Mouse (Mus musculus) heart, embryonic 12.5 days (tissue): ENCODE measurements around the gene Calm4. TPM values are rescaled to one million over a fixed set of nuclear protein-coding genes. Genes with fewer than 3 reads are reported as not detected.
"Not testable (repeated sequence)": the region's sequence is repeated elsewhere in the genome, so short reads cannot be mapped to it uniquely, and the experiment has no call there.

Source experiments
- ATAC-seq: fragments of 200-750 bp; cut with Nextera tagmentation; 2 replicates; pipeline ENCODE4 v1.8.0; 2017; ENCODE audit warnings: moderate TSS enrichment, moderate library complexity; ENCODE audit not compliant: insufficient number of reproducible peaks, low FRiP score
- H3K27ac ChIP-seq: fragments of 300-500 bp; sonication (generic); 2 replicates; pipeline ENCODE4 v1.5.1; 2016; ENCODE audit warnings: mild to moderate bottlenecking, moderate library complexity; ENCODE audit not compliant: poor library complexity, severe bottlenecking
- H3K27me3 ChIP-seq: fragments of 300-500 bp; sonication (generic); replicated peaks from 2 replicates; pipeline ENCODE4 v1.6.1; 2016; ENCODE audit warnings: mild to moderate bottlenecking, moderate library complexity
- H3K36me3 ChIP-seq: fragments of 300-500 bp; sonication (generic); 2 replicates; pipeline ENCODE4 v1.6.1; 2016; ENCODE audit warnings: mild to moderate bottlenecking, moderate library complexity
- H3K4me1 ChIP-seq: fragments of 300-500 bp; sonication (generic); replicated peaks from 2 replicates; pipeline ENCODE4 v1.6.1; 2016; ENCODE audit warnings: mild to moderate bottlenecking
- H3K4me2 ChIP-seq: fragments of 300-500 bp; sonication (generic); 2 replicates; pipeline ENCODE4 v1.6.1; 2016; ENCODE audit warnings: mild to moderate bottlenecking, moderate library complexity
- H3K4me3 ChIP-seq: fragments of 300-500 bp; sonication (generic); 2 replicates; pipeline ENCODE4 v1.5.1; 2016; ENCODE audit warnings: mild to moderate bottlenecking
- H3K9ac ChIP-seq: fragments of 300-500 bp; sonication (generic); 2 replicates; pipeline ENCODE4 v1.6.1; 2016; ENCODE audit warnings: mild to moderate bottlenecking, moderate library complexity
- H3K9me3 ChIP-seq: fragments of 300-500 bp; sonication (generic); replicated peaks from 2 replicates; pipeline ENCODE4 v1.6.1; 2016; ENCODE audit warnings: mild to moderate bottlenecking, moderate library complexity
- WGBS: fragments of 180-500 bp; shearing (Covaris S2); methylation state at CpG from one replicate; pipeline ENCODE4 v1.1.7; 2016; 5-methylcytosine and 5-hydroxymethylcytosine counted together
- polyA plus RNA-seq: library from polyadenylated mRNA; unstranded; fragments of >200 nt; fragmentation: Nextera tagmentation; extraction: Ambion mirVana; gene quantifications from 2 replicates; pipeline ENCODE4 v1.2.1, GENCODE M21; 2016

Gene Calm4
- polyA plus RNA-seq = not detected in 2 replicates

GRCm38 (mm10) chr13:3837312-3837807 lies at the start of gene Calm4:
Gene Calm4 (plus strand): TSS chr13:3837757.
- H3K9ac ChIP-seq, H3K4me1 ChIP-seq, H3K9me3 ChIP-seq, H3K36me3 ChIP-seq, H3K27ac ChIP-seq, H3K4me3 ChIP-seq, H3K4me2 ChIP-seq, H3K27me3 ChIP-seq, ATAC-seq: not testable (repeated sequence)

- Histone ChIP-seq H3K4me1 (peaks cover 7% of the 10 kb centered on the region; the same call in 1 of the 2 replicates), H3K27ac (no peak overlapping the region), H3K27me3 (no peaks in the 10 kb centered on the region), H3K9me3 (no peaks in the 10 kb centered on the region), H3K4me2 (no peak overlapping the region), H3K4me3 (no peak overlapping the region), H3K9ac (no peak overlapping the region), H3K36me3 (no peaks in the 10 kb centered on the region)
- ATAC-seq = no peak
- WGBS = 84% methylated on average over 2 of the region's 2 CpGs
These were observed 49.0 kb upstream of the Calm4 start for GRCm38 (mm10) chr13:3788588-3788987.

DNA sequence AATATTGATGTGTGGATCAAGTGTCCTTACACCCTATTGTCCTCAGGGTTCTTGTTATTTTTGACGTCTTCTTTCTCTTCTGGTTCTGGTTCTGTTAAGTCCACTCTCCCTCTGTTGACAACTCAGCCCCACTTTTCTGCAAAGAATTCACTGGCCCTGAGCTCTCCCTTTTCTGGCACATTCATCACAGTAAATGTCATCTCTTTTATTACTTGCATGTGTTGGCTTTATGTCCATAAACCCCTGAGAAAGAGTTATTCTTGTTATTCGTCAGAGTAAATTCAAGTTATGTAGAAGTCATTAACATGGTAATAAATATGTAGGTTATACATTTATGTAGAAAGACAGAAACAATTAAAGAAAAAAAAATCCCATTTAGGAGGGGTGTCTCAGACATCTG lies 48.0 kb upstream of the Calm4 start:
- no peak overlapping the region for H3K9ac ChIP-seq
- 74% methylated on average over 2 of the region's 2 CpGs for WGBS
- ATAC-seq = no peak
- H3K4me1 ChIP-seq = peaks cover 7% of the 10 kb centered on the region; the same call in 1 of the 2 replicates
- H3K36me3 ChIP-seq = no peaks in the 10 kb centered on the region
- no peak overlapping the region for H3K4me3 ChIP-seq
- no peaks in the 10 kb centered on the region for H3K9me3 ChIP-seq
- no peak overlapping the region for H3K4me2 ChIP-seq
- no peaks in the 10 kb centered on the region for H3K27me3 ChIP-seq
- H3K27ac ChIP-seq = no peak overlapping the region

DNA sequence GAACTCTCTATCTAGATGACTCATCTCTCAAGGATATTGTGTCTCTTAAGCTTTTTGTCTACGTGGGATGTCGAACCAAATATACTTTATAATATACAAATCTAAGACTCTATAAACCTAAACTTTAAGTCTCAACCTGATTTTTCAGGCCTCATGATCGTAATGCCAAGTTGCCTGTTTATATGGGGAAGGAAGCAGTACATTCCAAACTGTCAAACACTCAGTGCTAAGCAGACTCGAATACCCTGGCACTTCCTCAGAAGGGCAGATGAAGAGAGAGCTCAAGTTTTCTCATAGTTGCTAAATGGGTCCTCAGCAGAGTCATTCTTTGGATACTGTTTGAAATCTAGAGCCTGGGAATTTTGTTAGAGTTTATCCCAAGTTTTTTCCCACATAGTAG lies 40.9 kb upstream of the Calm4 start:
- Histone ChIP-seq H3K27ac (no peak overlapping the region), H3K9me3 (no peaks in the 10 kb centered on the region), H3K36me3 (no peaks in the 10 kb centered on the region), H3K9ac (no peak overlapping the region), H3K4me3 (no peak overlapping the region), H3K27me3 (no peaks in the 10 kb centered on the region), H3K4me2 (no peak overlapping the region), H3K4me1 (peaks cover 25% of the 10 kb centered on the region)
- 68% methylated on average over 4 of the region's 4 CpGs for WGBS
- ATAC-seq = no peak

DNA sequence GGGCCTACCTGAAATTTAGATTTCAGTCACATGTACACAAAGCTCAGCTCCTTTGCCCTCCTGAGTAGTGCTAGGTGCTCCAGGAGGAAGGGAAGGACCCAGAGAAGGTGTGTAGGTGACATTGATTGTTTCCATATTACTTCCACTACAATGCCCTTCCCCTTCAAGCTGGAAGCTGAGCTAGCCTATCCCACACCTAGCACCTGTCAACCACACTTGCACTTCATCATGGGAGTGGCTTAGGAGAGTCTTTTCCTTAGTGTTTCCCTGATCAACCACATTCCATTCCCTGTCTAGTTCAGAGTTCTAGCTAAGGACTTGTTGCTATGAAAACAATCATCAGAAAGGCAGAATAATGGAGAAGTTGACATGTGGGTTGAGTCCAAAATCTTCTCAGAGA lies 38.8 kb upstream of the Calm4 start:
- Histone ChIP-seq H3K4me2 (no peak overlapping the region), H3K9me3 (no peaks in the 10 kb centered on the region), H3K4me3 (no peak overlapping the region), H3K9ac (no peak overlapping the region), H3K27ac (no peak overlapping the region), H3K4me1 (peaks cover 22% of the 10 kb centered on the region), H3K27me3 (no peaks in the 10 kb centered on the region), H3K36me3 (no peaks in the 10 kb centered on the region)
- ATAC-seq = no peak

DNA sequence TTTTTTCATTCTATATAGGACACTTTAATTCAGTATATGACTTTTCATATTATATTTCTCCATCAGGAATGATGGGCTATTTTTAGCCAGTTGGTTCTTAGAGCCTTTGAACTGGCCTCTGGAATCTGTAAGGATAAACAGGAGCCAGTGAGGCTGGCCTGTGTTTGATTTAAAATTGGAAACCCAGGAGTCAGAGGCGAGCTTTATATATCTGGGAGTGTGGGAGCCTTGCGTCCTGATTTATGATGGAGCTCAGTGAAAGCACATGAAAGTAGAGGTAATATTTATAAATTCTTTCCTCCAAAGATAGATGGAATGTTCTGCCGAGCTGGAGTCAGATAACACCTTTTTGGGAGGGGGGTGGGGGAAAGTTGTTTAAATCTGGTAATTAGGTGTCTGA lies 38.2 kb upstream of the Calm4 start:
- no peaks in the 10 kb centered on the region for H3K27me3 ChIP-seq
- no peak overlapping the region for H3K9ac ChIP-seq
- H3K4me3 ChIP-seq = no peak overlapping the region
- H3K27ac ChIP-seq = no peak overlapping the region
- no peak overlapping the region for H3K4me2 ChIP-seq
- H3K9me3 ChIP-seq = no peaks in the 10 kb centered on the region
- peaks cover 22% of the 10 kb centered on the region for H3K4me1 ChIP-seq
- 16% methylated on average over 3 of the region's 3 CpGs for WGBS
- H3K36me3 ChIP-seq = no peaks in the 10 kb centered on the region
- no peak for ATAC-seq

- Histone ChIP-seq H3K4me1 (peaks cover 19% of the 10 kb centered on the region), H3K27ac (no peak within 1 kb of the TSS), H3K4me3 (no peak within 1 kb of the TSS), H3K9ac (no peak within 1 kb of the TSS), H3K27me3 (no peaks in the 10 kb centered on the region), H3K9me3 (no peaks in the 10 kb centered on the region), H3K36me3 (no peaks in the 10 kb centered on the region), H3K4me2 (no peak within 1 kb of the TSS)
- no peak for ATAC-seq
- WGBS = 87% methylated on average over 13 of the region's 13 CpGs
These were observed 33.4 kb upstream of the Calm4 start, which contains the start of gene Calml3 for GRCm38 (mm10) chr13:3804186-3804585. Gene Calml3 (minus strand): TSS chr13:3804316.

DNA sequence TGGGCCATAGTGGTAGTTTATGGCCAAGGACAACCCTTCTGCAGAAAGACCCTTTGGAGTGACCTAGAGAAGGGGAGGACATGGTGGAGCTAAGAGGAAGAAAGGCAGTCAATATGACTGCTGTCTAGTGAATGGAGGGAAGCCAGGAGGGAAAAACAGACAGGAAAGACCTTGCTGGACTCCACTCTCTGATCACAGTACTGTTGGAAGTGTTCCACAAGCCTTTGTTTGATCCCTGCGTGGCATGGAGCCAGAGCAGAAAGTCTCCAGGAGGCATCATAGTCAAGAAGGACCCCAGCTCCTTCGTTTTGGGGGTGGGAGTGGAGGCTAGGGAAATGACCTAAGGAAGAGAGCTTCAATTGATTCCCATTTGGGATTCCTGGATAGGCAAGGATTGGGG lies 32.4 kb upstream of the Calm4 start:
- Histone ChIP-seq H3K4me2 (no peak overlapping the region), H3K4me1 (peaks cover 12% of the 10 kb centered on the region), H3K9me3 (no peaks in the 10 kb centered on the region), H3K27ac (no peak overlapping the region), H3K27me3 (no peaks in the 10 kb centered on the region), H3K4me3 (no peak overlapping the region), H3K9ac (no peak overlapping the region), H3K36me3 (no peaks in the 10 kb centered on the region)
- WGBS = 44% methylated on average over 2 of the region's 2 CpGs
- ATAC-seq = no peak

GRCm38 (mm10) chr13:3805638-3806037 lies 31.9 kb upstream of the Calm4 start:
- H3K27ac ChIP-seq = no peak overlapping the region
- H3K4me3 ChIP-seq = no peak overlapping the region
- peaks cover 3% of the 10 kb centered on the region; the same call in 1 of the 2 replicates for H3K9me3 ChIP-seq
- H3K9ac ChIP-seq = no peak overlapping the region
- 61% methylated on average over 5 of the region's 5 CpGs for WGBS
- no peak overlapping the region for H3K4me2 ChIP-seq
- H3K4me1 ChIP-seq = peaks cover 6% of the 10 kb centered on the region
- no peaks in the 10 kb centered on the region for H3K36me3 ChIP-seq
- H3K27me3 ChIP-seq = no peaks in the 10 kb centered on the region
- ATAC-seq = no peak; the same call in 1 of the 2 replicates

- WGBS = 80% methylated on average over 7 of the region's 7 CpGs
- no peak for ATAC-seq
- H3K27me3 ChIP-seq = no peaks in the 10 kb centered on the region
- no peak overlapping the region for H3K9ac ChIP-seq
- H3K4me2 ChIP-seq = no peak overlapping the region
- H3K4me3 ChIP-seq = no peak overlapping the region
- no peaks in the 10 kb centered on the region for H3K4me1 ChIP-seq
- H3K27ac ChIP-seq = no peak overlapping the region
- H3K36me3 ChIP-seq = no peaks in the 10 kb centered on the region
- peaks cover 3% of the 10 kb centered on the region; the same call in 1 of the 2 replicates for H3K9me3 ChIP-seq
These were observed 30.3 kb upstream of the Calm4 start for GRCm38 (mm10) chr13:3807131-3807827.

DNA sequence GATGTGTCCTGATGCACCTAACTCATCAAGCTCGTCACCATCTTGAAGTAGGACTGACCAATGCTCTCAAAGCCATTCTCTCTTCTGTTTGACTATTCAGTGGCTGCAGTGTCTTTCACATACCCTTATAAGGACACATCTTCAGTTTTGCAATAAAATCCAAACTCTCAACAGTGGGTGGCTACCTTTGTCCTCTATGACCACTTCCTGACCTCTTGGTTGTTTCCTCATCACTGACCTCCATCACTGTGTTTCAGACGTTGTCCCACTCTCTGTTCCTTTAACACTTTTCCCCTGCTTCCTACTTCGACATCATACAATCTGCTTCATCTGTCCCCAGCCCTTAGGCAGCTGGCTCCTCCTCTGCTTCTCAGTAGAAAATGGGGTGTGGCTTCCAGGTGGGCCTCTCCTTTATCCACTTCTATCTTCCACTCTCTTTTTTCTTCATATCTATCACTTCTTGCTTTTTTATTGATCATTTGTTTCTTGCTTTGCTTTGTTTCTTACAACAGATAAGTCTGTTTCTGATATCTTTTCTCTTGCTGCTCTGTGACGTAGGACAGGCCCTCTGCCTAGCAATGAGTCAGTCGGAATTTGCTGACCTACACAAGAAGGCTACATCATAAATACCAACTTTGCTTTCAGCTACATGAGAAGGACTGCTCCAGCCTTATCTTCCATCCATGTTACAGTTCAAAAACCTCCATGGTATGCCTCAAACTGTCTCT lies 19.4 kb upstream of the Calm4 start:
- Histone ChIP-seq H3K36me3 (no peaks in the 10 kb centered on the region), H3K9ac (no peak overlapping the region), H3K4me3 (no peak overlapping the region), H3K27me3 (no peaks in the 10 kb centered on the region), H3K4me1 (no peaks in the 10 kb centered on the region), H3K9me3 (no peaks in the 10 kb centered on the region), H3K4me2 (no peak overlapping the region), H3K27ac (no peak overlapping the region)
- ATAC-seq = no peak
- WGBS = 58% methylated on average over 5 of the region's 5 CpGs
